Mouse (Mus musculus): ENCODE measurements around the gene Slc31a1. TPM values are rescaled to one million over a fixed set of nuclear protein-coding genes. Genes with fewer than 3 reads are reported as not detected.

The Slc31a1 gene
- total RNA-seq, 2 experiments from 2014 or later, result 13.0 to 14.4 TPM

Other genes starting within 250 kb of the Slc31a1 start
- not detected for gene Mup21, start 209.9 kb upstream of the Slc31a1 start, total RNA-seq (2021)
- 10 to 100 TPM; 25.4 to 26.1 TPM for gene Zfp37, start 129.7 kb upstream of the Slc31a1 start, total RNA-seq (2021)
- 10 to 100 TPM in 1 of 2 experiments, 1 to 10 TPM in 1; 9.3 to 10.5 TPM for gene Slc31a2, start 98.2 kb upstream of the Slc31a1 start, total RNA-seq (2021)
- 10 to 100 TPM; 36.9 to 41.0 TPM for gene Fkbp15, start 179 bp upstream of the Slc31a1 start, total RNA-seq (2021)
- gene Cdc26, start 47.9 kb downstream of the Slc31a1 start, total RNA-seq (2021), result 10 to 100 TPM; 47.5 to 51.8 TPM
- gene Prpf4, start 48.1 kb downstream of the Slc31a1 start, total RNA-seq (2021), result 10 to 100 TPM; 13.1 to 15.0 TPM
- gene Rnf183, start 74.5 kb downstream of the Slc31a1 start, total RNA-seq (2021), result not detected
- gene Wdr31, start 110.2 kb downstream of the Slc31a1 start, total RNA-seq (2021), result 1 to 10 TPM; 7.8 to 8.6 TPM
- under 1 TPM; 0.52 to 0.73 TPM for gene Bspry, start 119.3 kb downstream of the Slc31a1 start, total RNA-seq (2021)
- gene Hdhd3, start 142.7 kb downstream of the Slc31a1 start, total RNA-seq (2021), result 10 to 100 TPM; 10.4 to 10.5 TPM
- 10 to 100 TPM; 24.3 to 28.8 TPM for gene Alad, start 159.2 kb downstream of the Slc31a1 start, total RNA-seq (2021)
- gene Pole3, start 164.3 kb downstream of the Slc31a1 start, total RNA-seq (2021), result 10 to 100 TPM; 22.2 to 23.7 TPM
- under 1 TPM in 1 of 2 experiments, not detected in 1; 0.20 TPM for gene 4933430I17Rik, start 164.6 kb downstream of the Slc31a1 start, total RNA-seq (2021)
- gene Rgs3, start 199.1 kb downstream of the Slc31a1 start, total RNA-seq (2021), result 10 to 100 TPM; 14.8 to 19.8 TPM